Mouse (Mus musculus): ENCODE data around the gene Rufy1. TPM values are rescaled to one million over a fixed set of nuclear protein-coding genes. Genes with fewer than 3 reads are reported as not detected.

The Rufy1 gene
- polyA plus RNA-seq, 1 experiment, result 9.6 TPM

DNA sequence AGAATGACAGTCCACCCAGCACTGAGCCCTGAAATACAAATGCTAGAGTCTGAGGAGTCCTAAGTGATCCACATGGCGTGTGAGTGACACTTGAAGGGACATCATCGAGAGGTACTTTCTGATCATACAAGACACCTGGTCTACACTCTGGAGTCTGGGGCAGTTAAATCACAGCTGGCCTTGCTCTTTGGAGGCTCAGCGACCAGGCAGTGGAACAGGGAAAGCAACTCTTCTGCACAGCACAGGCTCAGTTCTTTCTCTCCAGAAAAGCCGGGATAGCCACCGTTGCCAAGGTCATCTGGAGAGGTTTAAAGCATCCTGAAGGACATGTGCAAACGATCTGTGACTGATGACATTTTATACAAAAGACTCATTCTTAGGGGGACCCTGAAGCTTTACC is 23.7 kb downstream of the Rufy1 start:
- Histone ChIP-seq H3K4me3 (ENCODE audit: extremely low read depth, insufficient read depth, insufficient read length) (no peak overlapping the region), H3K4me1 (ENCODE audit: control insufficient read depth, insufficient read depth, insufficient read length) (no peaks in the 10 kb centered on the region), H3K27ac (ENCODE audit: insufficient read depth, low read length) (no peak overlapping the region), H3K36me3 (ENCODE audit: control insufficient read depth, insufficient read depth, low read length) (peaks cover 16% of the 10 kb centered on the region), H3K27me3 (ENCODE audit: control insufficient read depth, insufficient read depth, low read length) (no peaks in the 10 kb centered on the region)
- no peak for DNase-seq (ENCODE audit: low read depth in 1 of 2, low spot score in 2 of 2)
- 92% methylated on average over 6 of the region's 6 CpGs for WGBS
- TF ChIP-seq CTCF (IDR thresholded peaks at IDR 0.05; ENCODE audit: extremely low read depth, insufficient read depth, insufficient read length, insufficient replicate concordance) (no peak), POLR2A (IDR thresholded peaks at IDR 0.05; ENCODE audit: low read depth, low read length) (no peak)

DNA sequence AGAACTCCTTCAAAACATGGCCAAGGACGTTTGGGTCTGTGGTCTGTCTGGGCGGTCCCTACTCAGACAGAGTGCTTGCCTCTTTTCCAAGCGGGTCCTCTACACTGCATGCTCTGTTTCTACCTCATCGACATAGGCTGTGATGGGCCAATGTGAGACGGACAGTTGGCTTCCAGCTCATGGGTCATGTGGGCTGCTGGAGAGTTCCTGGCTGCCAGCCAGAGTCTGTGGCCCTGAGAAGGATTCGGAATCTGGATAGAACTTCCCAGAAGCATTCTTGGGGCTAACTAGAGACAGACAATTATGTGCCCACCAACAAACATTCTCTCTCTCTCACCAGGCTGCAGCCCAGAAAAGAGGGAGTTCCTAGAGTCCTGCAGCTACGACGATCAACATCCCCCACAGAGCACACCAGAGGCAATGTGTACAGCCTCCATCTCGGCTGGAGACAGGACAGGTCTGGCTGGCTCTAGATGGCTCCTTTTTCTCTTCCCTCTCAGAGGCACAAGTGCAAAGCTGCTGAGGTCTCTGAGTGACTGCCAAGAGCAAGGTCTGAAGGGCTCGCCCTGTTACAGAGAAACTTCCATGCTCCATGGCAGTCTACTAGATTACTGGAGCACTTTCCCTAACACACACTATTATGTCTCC is 27.4 kb downstream of the Rufy1 start:
- Histone ChIP-seq H3K27ac (ENCODE audit: insufficient read depth, low read length) (no peak overlapping the region), H3K36me3 (ENCODE audit: control insufficient read depth, insufficient read depth, low read length) (peaks cover 25% of the 10 kb centered on the region), H3K27me3 (ENCODE audit: control insufficient read depth, insufficient read depth, low read length) (no peaks in the 10 kb centered on the region), H3K4me1 (ENCODE audit: control insufficient read depth, insufficient read depth, insufficient read length) (no peaks in the 10 kb centered on the region), H3K4me3 (ENCODE audit: extremely low read depth, insufficient read depth, insufficient read length) (no peak overlapping the region)
- no peak for DNase-seq (ENCODE audit: low read depth in 1 of 2, low spot score in 2 of 2)
- 88% methylated on average over 10 of the region's 10 CpGs for WGBS
- TF ChIP-seq POLR2A (IDR thresholded peaks at IDR 0.05; ENCODE audit: low read depth, low read length), result no peak
- no peak for TF ChIP-seq CTCF (IDR thresholded peaks at IDR 0.05; ENCODE audit: extremely low read depth, insufficient read depth, insufficient read length, insufficient replicate concordance)

DNA sequence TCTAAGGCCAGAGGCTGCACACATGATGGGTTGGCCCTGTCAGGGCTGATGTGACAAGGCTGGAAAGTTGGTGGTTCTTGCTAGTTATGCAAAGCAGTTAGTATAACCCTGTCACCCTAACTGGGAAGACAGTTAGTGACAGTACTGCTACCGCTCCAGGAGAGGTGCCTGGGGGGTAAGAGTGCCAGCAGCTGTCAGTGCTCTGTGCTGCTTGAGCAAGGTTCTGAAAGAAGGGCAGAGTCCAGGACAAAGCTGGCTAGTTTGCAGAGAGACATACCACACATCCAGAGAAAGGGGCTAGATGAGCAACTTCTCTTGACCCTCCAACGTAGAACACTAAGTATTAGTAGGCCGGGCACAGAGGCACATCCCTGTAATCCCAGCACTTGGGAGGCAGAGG is 28.4 kb downstream of the Rufy1 start:
- Histone ChIP-seq H3K27me3 (ENCODE audit: control insufficient read depth, insufficient read depth, low read length) (no peaks in the 10 kb centered on the region), H3K27ac (ENCODE audit: insufficient read depth, low read length) (no peak overlapping the region), H3K4me1 (ENCODE audit: control insufficient read depth, insufficient read depth, insufficient read length) (no peaks in the 10 kb centered on the region), H3K4me3 (ENCODE audit: extremely low read depth, insufficient read depth, insufficient read length) (no peak overlapping the region), H3K36me3 (ENCODE audit: control insufficient read depth, insufficient read depth, low read length) (peaks cover 28% of the 10 kb centered on the region)
- no peak for TF ChIP-seq CTCF (IDR thresholded peaks at IDR 0.05; ENCODE audit: extremely low read depth, insufficient read depth, insufficient read length, insufficient replicate concordance)
- TF ChIP-seq POLR2A (IDR thresholded peaks at IDR 0.05; ENCODE audit: low read depth, low read length), result no peak
- DNase-seq (ENCODE audit: low read depth in 1 of 2, low spot score in 2 of 2), result no peak
- WGBS, result 92% methylated on average over 3 of the region's 3 CpGs

GRCm38 (mm10) chr11:50398803-50399202 is 32.1 kb downstream of the Rufy1 start:
- H3K27ac ChIP-seq (ENCODE audit: insufficient read depth, low read length), result no peak overlapping the region
- no peaks in the 10 kb centered on the region for H3K4me1 ChIP-seq (ENCODE audit: control insufficient read depth, insufficient read depth, insufficient read length)
- H3K27me3 ChIP-seq (ENCODE audit: control insufficient read depth, insufficient read depth, low read length), result no peaks in the 10 kb centered on the region
- 95% methylated on average over 13 of the region's 13 CpGs for WGBS
- no peak for TF ChIP-seq POLR2A (IDR thresholded peaks at IDR 0.05; ENCODE audit: low read depth, low read length)
- no peak for TF ChIP-seq CTCF (IDR thresholded peaks at IDR 0.05; ENCODE audit: extremely low read depth, insufficient read depth, insufficient read length, insufficient replicate concordance)
- H3K4me3 ChIP-seq (ENCODE audit: extremely low read depth, insufficient read depth, insufficient read length), result no peak overlapping the region
- no peak for DNase-seq (ENCODE audit: low read depth in 1 of 2, low spot score in 2 of 2)
- H3K36me3 ChIP-seq (ENCODE audit: control insufficient read depth, insufficient read depth, low read length), result peaks cover 34% of the 10 kb centered on the region

- Histone ChIP-seq H3K4me1 (ENCODE audit: control insufficient read depth, insufficient read depth, insufficient read length) (no peaks in the 10 kb centered on the region), H3K27me3 (ENCODE audit: control insufficient read depth, insufficient read depth, low read length) (no peaks in the 10 kb centered on the region), H3K4me3 (ENCODE audit: extremely low read depth, insufficient read depth, insufficient read length) (no peak overlapping the region), H3K36me3 (ENCODE audit: control insufficient read depth, insufficient read depth, low read length) (peaks cover 29% of the 10 kb centered on the region), H3K27ac (ENCODE audit: insufficient read depth, low read length) (no peak overlapping the region)
- DNase-seq (ENCODE audit: low read depth in 1 of 2, low spot score in 2 of 2), result no peak
- no peak for TF ChIP-seq CTCF (IDR thresholded peaks at IDR 0.05; ENCODE audit: extremely low read depth, insufficient read depth, insufficient read length, insufficient replicate concordance)
- TF ChIP-seq POLR2A (IDR thresholded peaks at IDR 0.05; ENCODE audit: low read depth, low read length), result no peak
- WGBS, result 94% methylated on average over 9 of the region's 9 CpGs
Measured at GRCm38 (mm10) chr11:50397316-50397715, 33.6 kb downstream of the Rufy1 start.

DNA sequence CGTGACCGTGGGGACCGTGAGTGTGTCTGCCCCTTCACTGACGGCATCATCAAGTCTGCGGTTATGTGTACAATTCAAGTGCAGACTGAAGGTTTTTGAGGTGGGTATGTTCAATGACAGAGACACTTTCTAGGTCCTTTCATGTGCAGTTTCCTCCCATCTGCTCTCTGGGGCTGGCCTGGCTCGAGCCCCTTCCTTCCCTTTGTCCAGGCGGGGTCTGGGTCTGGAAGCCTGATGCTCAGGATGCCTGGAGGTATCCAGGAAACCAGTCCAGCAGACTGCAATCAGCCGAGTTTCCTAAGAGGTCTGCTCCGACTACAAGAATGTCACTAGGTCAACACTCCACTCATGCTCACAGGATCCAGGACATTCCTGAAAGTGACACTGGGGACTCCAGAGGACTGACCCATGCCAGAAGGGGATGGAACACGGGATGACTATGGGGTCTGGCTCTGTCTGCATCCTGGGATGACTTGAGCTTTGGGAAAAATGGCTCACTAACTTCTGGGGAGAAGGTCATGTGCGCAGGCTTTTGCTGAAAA is 34.1 kb downstream of the Rufy1 start:
- 90% methylated on average over 11 of the region's 11 CpGs for WGBS
- Histone ChIP-seq H3K4me3 (ENCODE audit: extremely low read depth, insufficient read depth, insufficient read length) (no peak overlapping the region), H3K4me1 (ENCODE audit: control insufficient read depth, insufficient read depth, insufficient read length) (no peaks in the 10 kb centered on the region), H3K27ac (ENCODE audit: insufficient read depth, low read length) (no peak overlapping the region), H3K27me3 (ENCODE audit: control insufficient read depth, insufficient read depth, low read length) (no peaks in the 10 kb centered on the region), H3K36me3 (ENCODE audit: control insufficient read depth, insufficient read depth, low read length) (peaks cover 27% of the 10 kb centered on the region)
- no peak for DNase-seq (ENCODE audit: low read depth in 1 of 2, low spot score in 2 of 2)
- no peak for TF ChIP-seq CTCF (IDR thresholded peaks at IDR 0.05; ENCODE audit: extremely low read depth, insufficient read depth, insufficient read length, insufficient replicate concordance)
- no peak for TF ChIP-seq POLR2A (IDR thresholded peaks at IDR 0.05; ENCODE audit: low read depth, low read length)

DNA sequence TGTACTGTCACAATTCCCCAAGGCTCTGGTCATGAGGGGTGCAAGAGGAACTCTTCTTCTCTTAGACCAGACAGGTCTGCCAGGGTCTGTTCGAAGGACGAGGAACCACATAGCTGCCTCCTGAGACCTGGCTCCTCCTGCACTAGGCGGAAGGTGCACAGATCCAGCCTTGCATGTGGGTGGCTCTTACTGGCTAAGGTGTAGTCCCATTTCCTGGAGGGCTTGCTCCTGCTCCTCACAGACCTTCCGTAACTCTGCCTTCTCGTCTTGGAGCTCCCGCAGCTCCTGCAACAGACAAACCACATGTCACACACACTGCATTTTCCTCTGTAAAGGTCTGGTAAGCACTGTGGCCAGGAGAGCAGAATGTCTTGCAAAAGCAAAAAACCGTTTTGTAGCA is 36.2 kb downstream of the Rufy1 start:
- Histone ChIP-seq H3K4me1 (ENCODE audit: control insufficient read depth, insufficient read depth, insufficient read length) (no peaks in the 10 kb centered on the region), H3K27me3 (ENCODE audit: control insufficient read depth, insufficient read depth, low read length) (no peaks in the 10 kb centered on the region), H3K27ac (ENCODE audit: insufficient read depth, low read length) (no peak overlapping the region), H3K4me3 (ENCODE audit: extremely low read depth, insufficient read depth, insufficient read length) (no peak overlapping the region), H3K36me3 (ENCODE audit: control insufficient read depth, insufficient read depth, low read length) (peaks cover 16% of the 10 kb centered on the region)
- TF ChIP-seq POLR2A (IDR thresholded peaks at IDR 0.05; ENCODE audit: low read depth, low read length) (no peak), CTCF (IDR thresholded peaks at IDR 0.05; ENCODE audit: extremely low read depth, insufficient read depth, insufficient read length, insufficient replicate concordance) (no peak)
- 89% methylated on average over 7 of the region's 7 CpGs for WGBS
- no peak for DNase-seq (ENCODE audit: low read depth in 1 of 2, low spot score in 2 of 2)
